Mouse (Mus musculus) heart, postnatal 10 days (tissue): ENCODE measurements around the gene Snap47. TPM values are rescaled to one million over a fixed set of nuclear protein-coding genes. Genes with fewer than 3 reads are reported as not detected.

ENCODE experiments used
- DNase-seq, 2 experiments: peaks; one replicate each; pipeline ENCODE4 v3.0.0; 2021
- intact Hi-C: fragments of 180-260 bp; cut with DNase I; formaldehyde crosslinking; loops from one replicate; pipeline ENCODE4 v1.15.1; 2025
- total RNA-seq, 2 experiments: library from RNA; stranded (reverse); gene quantifications; 2 replicates each; pipeline ENCODE4 v1.2.3; 2021

Snap47 gene
- total RNA-seq: 10 to 100 TPM; 39.8 to 41.8 TPM

- no peak for DNase-seq
- intact Hi-C loops: no loop called here
Observed at GRCm38 (mm10) chr11:59451086-59451485, at the start of gene Snap47. TSS of gene Snap47 (minus strand) at chr11:59451186.

- DNase-seq: no peak
- intact Hi-C loops: no loop called here
Observed at GRCm38 (mm10) chr11:59497747-59498146, 46.8 kb upstream of the Snap47 start.

GRCm38 (mm10) chr11:59496672-59497310 is 45.8 kb upstream of the Snap47 start:
- no peak for DNase-seq
- intact Hi-C loops: no loop called here

- no peak for DNase-seq
- intact Hi-C loops: no loop called here
Observed at GRCm38 (mm10) chr11:59486222-59486621, 35.2 kb upstream of the Snap47 start.

- intact Hi-C loops: no loop called here
- DNase-seq: no peak
Observed at GRCm38 (mm10) chr11:59485641-59486040, 34.7 kb upstream of the Snap47 start.

GRCm38 (mm10) chr11:59483212-59483611 is 32.2 kb upstream of the Snap47 start:
- intact Hi-C loops: loop anchor here (1.0 to 5.0 kb wide), 3 partner anchors 175 to 251 kb away; no protein-coding TSS in a partner anchor
- DNase-seq: peak; percentile 70 to 82

GRCm38 (mm10) chr11:59477240-59477639 is 26.3 kb upstream of the Snap47 start:
- intact Hi-C loops: no loop called here
- DNase-seq: no peak

GRCm38 (mm10) chr11:59472326-59472677 is 21.3 kb upstream of the Snap47 start, which contains the start of gene Zfp867:
TSS of gene Zfp867 (minus strand) at chr11:59472474.
- intact Hi-C loops: no loop called here
- peak; percentile 91 to 93 for DNase-seq

- DNase-seq: no peak
- intact Hi-C loops: no loop called here
Observed at GRCm38 (mm10) chr11:59471413-59472325, 20.7 kb upstream of the Snap47 start.

- no peak for DNase-seq
- intact Hi-C loops: no loop called here
Observed at GRCm38 (mm10) chr11:59460459-59460858, 9.5 kb upstream of the Snap47 start.

- intact Hi-C loops: no loop called here
Observed at GRCm38 (mm10) chr11:59458973-59459372, 8.0 kb upstream of the Snap47 start.

GRCm38 (mm10) chr11:59456891-59457290 is 5.9 kb upstream of the Snap47 start:
- intact Hi-C loops: no loop called here
- DNase-seq: no peak

More at GRCm38 (mm10) chr11:59458973-59459372, 8.0 kb upstream of the Snap47 start:
- peak; percentile 71 to 78 for DNase-seq

GRCm38 (mm10) chr11:59456346-59456745 is 5.4 kb upstream of the Snap47 start:
- DNase-seq: no peak
- intact Hi-C loops: no loop called here

- intact Hi-C loops: no loop called here
- no peak for DNase-seq
Observed at GRCm38 (mm10) chr11:59450230-59450771, 685 bp downstream of the Snap47 start.

- peak; percentile 94 for DNase-seq
- intact Hi-C loops: no loop called here
Observed at GRCm38 (mm10) chr11:59449741-59450229, 1.2 kb downstream of the Snap47 start, which contains the start of gene Jmjd4. TSS of gene Jmjd4 (plus strand) at chr11:59450045.

GRCm38 (mm10) chr11:59443102-59443501 is 7.9 kb downstream of the Snap47 start:
- no peak for DNase-seq
- intact Hi-C loops: no loop called here

GRCm38 (mm10) chr11:59437954-59438353 is 13.0 kb downstream of the Snap47 start:
- intact Hi-C loops: no loop called here
- DNase-seq: peak in 1 of 2 experiments; percentile 36

GRCm38 (mm10) chr11:59432261-59432660 is 18.7 kb downstream of the Snap47 start:
- intact Hi-C loops: no loop called here
- DNase-seq: no peak

- no peak for DNase-seq
- intact Hi-C loops: no loop called here
Observed at GRCm38 (mm10) chr11:59429959-59430358, 21.0 kb downstream of the Snap47 start.

- intact Hi-C loops: no loop called here
- DNase-seq: peak; percentile 41 to 62
Observed at GRCm38 (mm10) chr11:59428057-59428660, 22.8 kb downstream of the Snap47 start.

GRCm38 (mm10) chr11:59425671-59426101 is 25.3 kb downstream of the Snap47 start:
- peak; percentile 52 to 61 for DNase-seq
- intact Hi-C loops: loop anchor here (2.0 kb wide), 1 partner anchor 117 kb away; no protein-coding TSS in a partner anchor
